ENCODE assay signal across 12 mouse cellular contexts in genomic region chr2:120592227-120592626, GRCm38 (mm10).
"Had no signal": no experiment of that assay in that cellular context is flagged by ENCODE, and none has a peak within 500 bp of the region (broad histone marks: within the 10 kb centered on the region; RNA-seq: fewer than 3 reads in every experiment).

No protein-coding gene starts in this region.

- H3K9ac ChIP-seq: limb, embryonic 13.5 days; liver, embryonic 15.5 days; lung, embryonic 15.5 days; midbrain, embryonic 12.5 days; neural tube, embryonic 13.5 days had no signal

- H3K4me3 ChIP-seq: limb, embryonic 13.5 days; liver, embryonic 15.5 days; lung, embryonic 15.5 days; midbrain, embryonic 12.5 days; neural tube, embryonic 13.5 days had no signal

- H3K27me3 ChIP-seq: limb, embryonic 13.5 days; liver, embryonic 15.5 days; lung, embryonic 15.5 days; midbrain, embryonic 12.5 days; neural tube, embryonic 13.5 days had no signal

- H3K4me2 ChIP-seq: limb, embryonic 13.5 days; liver, embryonic 15.5 days; lung, embryonic 15.5 days; midbrain, embryonic 12.5 days; neural tube, embryonic 13.5 days had no signal

- H3K27ac ChIP-seq: limb, embryonic 13.5 days; liver, embryonic 15.5 days; lung, embryonic 15.5 days; midbrain, embryonic 12.5 days; neural tube, embryonic 13.5 days had no signal

- ATAC-seq: midbrain, embryonic 16.5 days had no signal

- DNase-seq: layer of hippocampus, postnatal 36 days; left cerebral cortex, postnatal 4 days; retina, postnatal 1 day; right cerebral cortex, postnatal 4 days; spleen, adult 18-20 months; thymus, postnatal 36 days had no signal

- H3K4me1 ChIP-seq: limb, embryonic 13.5 days; liver, embryonic 15.5 days; lung, embryonic 15.5 days; midbrain, embryonic 12.5 days; neural tube, embryonic 13.5 days had no signal

- H3K9me3 ChIP-seq: limb, embryonic 13.5 days; liver, embryonic 15.5 days; lung, embryonic 15.5 days; midbrain, embryonic 12.5 days; neural tube, embryonic 13.5 days had no signal
